Mouse (Mus musculus): ENCODE measurements around the gene Polr2e.

The Polr2e gene

GRCm38 (mm10) chr10:79986963-79987362 is 52.6 kb downstream of the Polr2e start:
- peak; percentile 86 to 94 for DNase-seq

GRCm38 (mm10) chr10:79986232-79986878 is 53.2 kb downstream of the Polr2e start:
- DNase-seq: peak in 1 of 2 experiments; percentile 50
